Mouse (Mus musculus): ENCODE data around the gene Oser1. TPM values are rescaled to one million over a fixed set of nuclear protein-coding genes. Genes with fewer than 3 reads are reported as not detected.
A peak's percentile ranks its signal among the peaks of the same experiment; 100 is the strongest.

Gene Oser1
- polyA plus RNA-seq, 1 experiment from 2014 or later: 92.1 TPM

DNA sequence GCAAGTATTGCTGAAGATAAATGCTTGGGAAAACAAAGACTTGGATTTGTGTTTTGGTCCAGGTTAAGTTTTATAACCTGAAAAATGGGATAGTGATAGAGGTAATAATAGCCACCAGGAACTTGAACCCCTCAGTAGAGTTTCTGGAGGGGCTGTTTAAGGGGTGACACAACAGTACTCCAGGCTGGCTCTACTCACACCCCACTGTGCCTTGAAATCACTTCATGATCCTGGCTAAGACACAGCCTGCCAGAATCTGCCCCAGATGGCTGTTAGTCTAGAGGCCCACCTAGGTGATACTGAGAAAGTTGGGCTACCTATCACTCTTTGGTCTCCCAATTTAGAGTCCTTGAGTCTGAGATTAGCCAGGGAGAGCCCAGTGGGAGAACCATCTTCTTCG lies 15.0 kb upstream of the Oser1 start:
- peaks cover 8% of the 10 kb centered on the region for H3K4me1 ChIP-seq
- no peak for ATAC-seq (ENCODE audit: insufficient number of reproducible peaks, insufficient read depth, low FRiP score, low TSS enrichment, low read depth)
- H3K4me2 ChIP-seq: no peak overlapping the region
- no peak overlapping the region for H3K27ac ChIP-seq
- no peaks in the 10 kb centered on the region for H3K36me3 ChIP-seq
- 53% methylated on average over 1 of the region's 1 CpGs for WGBS
- H3K9me3 ChIP-seq: no peaks in the 10 kb centered on the region
- no peak overlapping the region for H3K4me3 ChIP-seq
- H3K9ac ChIP-seq: no peak overlapping the region
- peaks cover 33% of the 10 kb centered on the region for H3K27me3 ChIP-seq

DNA sequence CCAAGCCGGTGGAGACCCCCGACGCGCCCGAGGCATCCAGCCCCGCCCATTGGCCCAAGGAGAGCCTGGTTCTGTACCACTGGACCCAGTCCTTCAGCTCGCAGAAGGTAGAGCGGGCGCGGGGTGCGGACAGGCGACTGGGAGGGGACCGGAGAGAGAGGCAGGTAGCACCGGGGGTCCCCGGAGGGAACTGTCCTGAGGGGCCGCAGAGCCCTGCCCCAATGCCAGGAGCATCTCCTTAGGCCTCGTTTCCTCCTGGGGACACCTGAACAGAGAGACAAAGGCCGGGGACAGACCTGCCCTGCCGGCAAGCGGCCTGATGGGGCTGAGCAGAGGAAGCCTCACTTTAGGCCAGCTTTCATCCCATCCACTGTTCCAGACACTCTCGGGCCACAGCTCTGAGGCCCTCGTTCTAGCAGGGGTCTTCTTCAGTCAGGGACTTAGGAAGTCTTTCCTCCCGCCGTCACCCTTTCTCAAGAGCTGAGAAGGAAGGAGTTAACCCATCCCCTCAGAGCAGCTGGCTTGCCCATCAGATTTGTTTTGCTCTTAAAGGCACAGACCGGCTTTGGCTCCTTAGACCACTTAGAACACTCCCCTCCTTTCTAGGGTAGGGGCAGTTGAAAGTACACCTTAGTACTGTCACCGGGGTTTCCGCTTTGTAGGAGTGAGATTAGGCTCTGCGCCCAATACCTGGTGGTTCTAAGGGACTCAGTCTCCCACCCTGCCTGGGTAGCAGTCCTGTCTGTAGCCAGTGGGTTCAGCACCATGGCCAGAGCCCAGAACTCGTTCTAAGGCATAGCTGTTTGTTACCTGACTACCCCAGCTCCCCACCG lies 14.3 kb upstream of the Oser1 start:
- peak overlapping the region; percentile 57 for H3K4me2 ChIP-seq
- H3K27me3 ChIP-seq: peaks cover 33% of the 10 kb centered on the region
- peak overlapping the region; percentile 30 for H3K4me3 ChIP-seq
- H3K9me3 ChIP-seq: no peaks in the 10 kb centered on the region
- H3K9ac ChIP-seq: no peak overlapping the region
- no peaks in the 10 kb centered on the region for H3K36me3 ChIP-seq
- 2% methylated on average over 30 of the region's 30 CpGs for WGBS
- no peak for ATAC-seq (ENCODE audit: insufficient number of reproducible peaks, insufficient read depth, low FRiP score, low TSS enrichment, low read depth)
- H3K4me1 ChIP-seq: peaks cover 8% of the 10 kb centered on the region
- H3K27ac ChIP-seq: no peak overlapping the region

DNA sequence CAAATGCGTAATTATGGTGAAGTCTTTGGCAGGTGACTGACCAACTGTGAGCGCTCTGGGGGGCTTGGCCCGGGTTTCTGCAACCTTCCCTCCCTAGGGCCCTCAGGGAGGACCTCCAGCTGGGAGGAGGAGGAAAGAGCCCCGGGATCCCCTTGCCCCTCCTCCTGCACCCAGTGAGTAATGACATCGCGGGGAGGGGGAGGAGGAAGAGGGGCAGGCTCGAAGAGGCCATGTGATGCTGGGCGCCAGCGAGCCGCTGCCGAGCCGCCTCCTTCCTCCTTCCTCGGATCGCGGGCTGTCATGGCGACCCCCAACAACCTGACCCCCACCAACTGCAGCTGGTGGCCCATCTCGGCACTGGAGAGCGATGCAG lies 13.7 kb upstream of the Oser1 start, which contains the start of gene Gdap1l1:
Gene Gdap1l1 (plus strand): TSS at position 231 of the 373 bp plus-strand sequence.
- Histone ChIP-seq H3K4me3 (peak within 1 kb of the TSS; percentile 30), H3K27me3 (peaks cover 33% of the 10 kb centered on the region), H3K4me2 (peak within 1 kb of the TSS; percentile 57), H3K4me1 (peaks cover 8% of the 10 kb centered on the region), H3K9me3 (no peaks in the 10 kb centered on the region), H3K27ac (no peak within 1 kb of the TSS), H3K9ac (no peak within 1 kb of the TSS), H3K36me3 (no peaks in the 10 kb centered on the region)
- 1% methylated on average over 17 of the region's 18 CpGs for WGBS
- no peak for ATAC-seq (ENCODE audit: insufficient number of reproducible peaks, insufficient read depth, low FRiP score, low TSS enrichment, low read depth)

DNA sequence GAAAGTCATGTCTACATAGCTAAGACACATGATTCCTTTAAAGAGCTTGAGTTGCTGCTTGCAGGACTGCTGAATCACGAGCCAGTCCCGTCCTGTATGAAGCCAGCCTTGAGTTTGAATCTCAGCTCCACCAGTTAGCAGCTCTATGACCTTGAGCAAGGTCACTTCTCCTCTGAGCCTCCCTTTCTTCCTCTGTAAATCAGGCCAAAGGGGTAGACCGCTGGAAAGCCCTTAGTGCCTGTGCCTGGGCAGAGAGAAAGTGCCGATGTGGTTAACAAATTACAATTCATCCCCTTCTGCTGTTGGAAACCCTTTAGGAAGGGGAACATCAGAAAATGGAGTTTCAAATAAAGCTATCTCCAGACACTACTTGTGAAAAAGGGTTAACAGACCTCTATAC lies 13.3 kb upstream of the Oser1 start:
- Histone ChIP-seq H3K9ac (no peak overlapping the region), H3K4me2 (no peak overlapping the region), H3K4me3 (no peak overlapping the region), H3K4me1 (peaks cover 8% of the 10 kb centered on the region), H3K36me3 (no peaks in the 10 kb centered on the region), H3K27ac (no peak overlapping the region), H3K27me3 (peaks cover 33% of the 10 kb centered on the region), H3K9me3 (no peaks in the 10 kb centered on the region)
- WGBS: 33% methylated on average over 4 of the region's 4 CpGs
- no peak for ATAC-seq (ENCODE audit: insufficient number of reproducible peaks, insufficient read depth, low FRiP score, low TSS enrichment, low read depth)

DNA sequence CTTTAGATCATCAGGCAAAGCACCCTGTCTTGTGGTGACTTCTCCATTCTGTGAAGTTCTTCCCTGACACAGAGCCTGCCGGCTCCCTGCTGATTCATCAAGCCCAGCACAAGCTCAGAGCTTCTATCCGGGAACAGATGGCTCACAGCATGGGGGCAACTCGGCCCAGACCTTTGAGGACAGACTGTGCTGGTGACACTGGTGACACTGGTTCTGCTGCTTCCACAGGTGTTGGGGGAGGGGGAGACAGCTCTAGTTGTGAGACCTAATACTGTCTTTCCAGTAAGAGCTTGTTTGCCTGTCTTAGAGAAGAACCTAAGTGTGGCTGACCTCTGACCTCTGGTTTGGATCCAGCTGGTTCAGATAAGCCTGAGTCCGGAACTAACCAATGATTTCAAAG lies 9.5 kb upstream of the Oser1 start:
- H3K4me2 ChIP-seq: no peak overlapping the region
- peaks cover 8% of the 10 kb centered on the region for H3K4me1 ChIP-seq
- peaks cover 23% of the 10 kb centered on the region for H3K27me3 ChIP-seq
- no peaks in the 10 kb centered on the region for H3K9me3 ChIP-seq
- no peak overlapping the region for H3K27ac ChIP-seq
- no peak overlapping the region for H3K9ac ChIP-seq
- no peak overlapping the region for H3K4me3 ChIP-seq
- 22% methylated on average over 4 of the region's 4 CpGs for WGBS
- H3K36me3 ChIP-seq: no peaks in the 10 kb centered on the region
- ATAC-seq (ENCODE audit: insufficient number of reproducible peaks, insufficient read depth, low FRiP score, low TSS enrichment, low read depth): no peak

DNA sequence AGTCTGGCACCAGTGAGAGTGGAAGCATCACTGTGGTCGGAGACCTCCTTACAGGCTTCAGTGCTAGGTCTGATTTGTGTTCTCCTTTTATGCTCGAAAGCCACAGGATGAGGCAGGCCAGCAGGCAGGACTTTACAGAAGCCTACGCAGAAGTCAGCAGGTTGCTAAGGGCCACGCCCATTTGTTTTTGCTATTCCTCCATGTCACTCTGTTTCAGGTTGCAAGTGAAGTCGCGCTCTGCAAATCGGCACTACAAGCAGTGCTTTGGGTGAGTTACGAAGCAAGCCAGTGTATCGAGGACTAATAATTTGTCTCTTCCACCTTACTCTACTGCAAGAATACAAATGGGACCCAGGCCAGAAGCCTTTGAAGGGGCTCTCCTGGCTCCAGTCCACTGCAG lies 6.8 kb upstream of the Oser1 start:
- H3K27me3 ChIP-seq: no peaks in the 10 kb centered on the region
- WGBS: 87% methylated on average over 9 of the region's 9 CpGs

DNA sequence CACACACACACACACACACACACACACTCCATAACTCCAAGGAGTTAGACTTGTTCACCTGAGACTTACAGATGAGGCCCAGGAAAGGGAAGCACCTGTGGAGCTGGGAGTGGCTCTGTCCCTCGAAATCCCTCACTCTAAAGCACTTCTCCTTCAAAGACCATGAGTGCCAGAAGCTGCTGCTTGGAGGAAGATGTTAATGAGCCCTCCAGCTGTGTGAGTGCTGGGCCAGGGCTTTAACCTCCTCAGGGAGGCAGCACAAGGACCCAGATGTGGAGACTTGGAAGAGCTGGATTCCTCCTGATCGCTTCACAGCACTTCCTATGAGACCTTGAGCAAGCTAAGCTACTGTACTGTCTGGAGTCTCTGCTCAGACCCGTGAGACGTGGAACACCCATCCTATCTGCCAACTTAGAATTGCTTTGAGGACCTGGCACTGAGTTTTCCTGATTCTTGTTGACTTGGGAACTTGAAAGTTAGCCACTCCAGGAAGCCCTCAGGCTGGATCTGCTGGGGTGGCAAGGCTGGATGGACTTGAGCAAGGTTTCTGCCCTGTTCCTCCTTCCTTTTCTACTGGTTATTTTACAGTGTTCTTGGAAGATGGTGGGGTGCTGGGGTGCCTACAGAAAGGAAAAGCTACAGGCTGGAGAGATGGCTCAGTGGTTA lies 4.0 kb upstream of the Oser1 start:
- no peak overlapping the region for H3K4me2 ChIP-seq
- no peak overlapping the region for H3K9ac ChIP-seq
- H3K27ac ChIP-seq: no peak overlapping the region
- no peak overlapping the region for H3K4me3 ChIP-seq
- no peaks in the 10 kb centered on the region for H3K9me3 ChIP-seq
- no peaks in the 10 kb centered on the region for H3K27me3 ChIP-seq
- no peaks in the 10 kb centered on the region for H3K4me1 ChIP-seq
- 46% methylated on average over 4 of the region's 4 CpGs for WGBS
- ATAC-seq (ENCODE audit: insufficient number of reproducible peaks, insufficient read depth, low FRiP score, low TSS enrichment, low read depth): no peak
- H3K36me3 ChIP-seq: no peaks in the 10 kb centered on the region

More for the DNA sequence above, 6.8 kb upstream of the Oser1 start:
- ATAC-seq (ENCODE audit: insufficient number of reproducible peaks, insufficient read depth, low FRiP score, low TSS enrichment, low read depth): no peak
- H3K27ac ChIP-seq: no peak overlapping the region
- no peak overlapping the region for H3K9ac ChIP-seq
- no peaks in the 10 kb centered on the region for H3K9me3 ChIP-seq
- no peaks in the 10 kb centered on the region for H3K4me1 ChIP-seq
- H3K36me3 ChIP-seq: no peaks in the 10 kb centered on the region
- no peak overlapping the region for H3K4me2 ChIP-seq
- no peak overlapping the region for H3K4me3 ChIP-seq

DNA sequence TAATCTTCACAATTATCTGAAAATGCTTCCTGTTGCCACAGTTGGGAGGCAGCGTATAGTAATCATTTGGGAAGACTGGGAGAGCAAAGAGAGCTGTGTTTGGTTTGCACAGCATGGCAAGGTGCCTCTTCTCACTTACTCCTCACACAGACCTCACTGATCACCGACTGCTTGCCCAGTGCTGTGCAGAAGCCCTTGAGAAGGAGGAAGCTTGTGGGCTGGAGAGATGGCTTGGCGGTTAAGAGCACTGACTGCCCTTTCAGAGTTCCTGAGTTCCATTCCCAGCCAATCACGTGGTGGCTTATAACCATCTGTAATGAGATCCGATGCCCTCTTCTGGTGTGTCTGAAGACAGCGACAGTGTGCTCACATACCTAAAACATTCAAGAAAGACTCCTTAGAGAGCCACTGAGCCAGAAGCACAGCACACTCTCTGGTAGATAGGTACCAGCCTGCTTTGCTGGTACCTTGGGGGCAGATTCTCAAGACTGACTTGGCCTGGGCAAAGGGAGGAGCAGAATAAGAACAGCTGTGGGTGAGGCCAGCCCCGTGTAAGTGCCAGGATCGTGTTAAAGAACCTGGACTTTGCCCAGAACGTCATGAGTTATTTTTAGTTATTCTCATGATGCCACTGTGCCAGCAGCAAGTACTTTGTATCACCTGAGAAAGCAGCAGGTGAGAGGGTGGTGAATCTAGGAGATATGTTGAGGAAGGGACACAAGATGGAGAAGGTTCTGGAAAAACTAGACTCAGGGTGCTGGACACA lies 1.4 kb downstream of the Oser1 start:
- Histone ChIP-seq H3K4me3 (no peak overlapping the region), H3K36me3 (no peaks in the 10 kb centered on the region), H3K27ac (no peak overlapping the region), H3K27me3 (no peaks in the 10 kb centered on the region), H3K4me1 (peaks cover 16% of the 10 kb centered on the region), H3K4me2 (no peak overlapping the region), H3K9ac (no peak overlapping the region), H3K9me3 (no peaks in the 10 kb centered on the region)
- no peak for ATAC-seq (ENCODE audit: insufficient number of reproducible peaks, insufficient read depth, low FRiP score, low TSS enrichment, low read depth)
- 80% methylated on average over 9 of the region's 9 CpGs for WGBS

DNA sequence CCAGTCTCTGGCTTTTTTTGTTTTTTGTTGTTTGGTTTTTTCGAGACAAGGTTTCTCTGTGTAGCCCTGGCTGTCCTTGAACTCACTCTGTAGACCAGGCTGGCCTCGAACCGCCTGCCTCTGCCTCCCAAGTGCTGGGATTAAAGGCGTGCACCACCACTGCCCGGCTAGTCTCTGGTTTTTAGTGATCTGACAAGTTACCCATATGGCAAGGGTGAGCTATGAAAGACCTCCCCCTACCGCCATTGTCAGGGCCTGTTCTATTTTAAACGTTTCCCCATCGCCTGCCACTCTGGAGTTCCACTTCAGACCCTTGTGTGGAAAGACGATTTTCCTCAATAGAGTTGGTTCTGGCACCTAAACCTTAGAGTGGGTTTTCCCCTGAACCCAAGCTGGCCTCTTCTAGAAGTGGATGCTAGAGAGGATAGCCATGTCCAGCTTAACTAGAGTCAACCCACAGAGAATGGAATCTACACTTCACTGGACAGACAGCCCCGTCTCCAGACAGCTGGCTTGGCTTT lies 4.1 kb downstream of the Oser1 start:
- H3K36me3 ChIP-seq: no peaks in the 10 kb centered on the region
- peak overlapping the region; percentile 74 for H3K4me2 ChIP-seq
- no peaks in the 10 kb centered on the region for H3K9me3 ChIP-seq
- peak overlapping the region; percentile 94 for H3K9ac ChIP-seq
- WGBS: 33% methylated on average over 10 of the region's 10 CpGs
- ATAC-seq (ENCODE audit: insufficient number of reproducible peaks, insufficient read depth, low FRiP score, low TSS enrichment, low read depth): no peak
- H3K27ac ChIP-seq: peak overlapping the region; percentile 84; the same call in 1 of the 2 replicates
- peaks cover 24% of the 10 kb centered on the region for H3K4me1 ChIP-seq
- H3K27me3 ChIP-seq: no peaks in the 10 kb centered on the region
- peak overlapping the region; percentile 94 for H3K4me3 ChIP-seq

DNA sequence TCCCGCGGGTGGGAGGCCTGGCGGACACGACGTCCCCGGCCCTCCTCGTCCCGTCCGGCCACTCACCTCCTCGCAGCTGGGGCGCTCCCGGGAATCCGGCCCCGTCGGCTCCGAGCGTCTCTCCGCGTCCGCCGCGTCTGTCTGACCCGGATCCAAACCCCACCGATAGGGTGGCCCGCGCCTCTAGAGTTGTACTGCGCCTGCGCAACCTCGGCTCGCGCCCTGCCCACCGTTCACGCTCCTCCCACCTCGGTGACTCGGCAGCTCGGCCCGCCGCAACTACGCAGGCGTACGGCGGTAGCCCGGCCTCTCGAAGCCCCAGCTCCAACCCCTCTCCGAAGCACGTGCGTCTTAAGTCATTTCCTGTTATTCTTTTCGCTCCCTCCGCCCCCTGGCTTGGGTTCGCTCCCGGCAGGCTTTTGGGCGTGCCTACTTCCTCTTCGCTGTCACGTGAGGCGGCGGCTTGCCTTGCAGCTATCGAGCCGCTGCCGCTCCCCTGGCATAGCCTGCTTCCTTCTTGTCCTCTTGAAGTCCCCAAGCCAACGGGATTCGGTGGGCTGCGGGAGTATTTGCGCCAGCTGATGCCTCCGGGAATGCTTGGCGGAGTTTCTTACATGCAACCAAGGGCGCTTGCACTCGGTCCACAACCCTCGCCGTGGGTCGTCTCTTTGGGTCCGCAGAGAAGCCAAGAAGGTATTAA lies 5.0 kb downstream of the Oser1 start:
- Histone ChIP-seq H3K9ac (peak overlapping the region; percentile 94), H3K27ac (peak overlapping the region; percentile 84), H3K4me2 (peak overlapping the region; percentile 80), H3K36me3 (peaks cover 5% of the 10 kb centered on the region), H3K27me3 (no peaks in the 10 kb centered on the region), H3K4me3 (peak overlapping the region; percentile 94), H3K9me3 (no peaks in the 10 kb centered on the region), H3K4me1 (peaks cover 24% of the 10 kb centered on the region)
- WGBS: under 1% methylated on average over 71 of the region's 71 CpGs
- ATAC-seq (ENCODE audit: insufficient number of reproducible peaks, insufficient read depth, low FRiP score, low TSS enrichment, low read depth): peak; percentile 100

DNA sequence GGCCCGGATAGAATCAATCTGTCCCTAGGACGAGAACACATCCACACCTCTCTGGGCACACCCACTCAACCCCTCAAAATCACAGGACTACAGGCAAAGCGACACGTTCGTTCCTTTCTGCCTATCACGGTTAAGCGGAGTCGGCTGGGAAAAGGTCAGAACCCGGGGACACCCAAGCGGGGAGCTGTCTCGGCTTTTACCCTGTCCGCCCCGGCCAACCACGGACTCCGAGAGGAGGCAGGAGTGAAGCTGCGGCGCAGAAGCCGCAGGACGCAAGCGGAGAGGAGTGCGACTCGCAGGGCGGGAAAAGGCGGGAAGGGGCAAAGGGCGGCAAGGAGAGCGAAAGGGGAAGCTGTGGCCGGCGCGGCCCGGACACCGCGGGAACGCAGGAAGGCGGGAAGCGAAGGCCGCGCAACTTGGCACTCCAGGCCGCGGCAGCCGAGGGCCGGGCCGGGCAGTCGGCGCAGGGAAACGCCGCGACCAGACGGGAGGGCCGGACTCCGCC lies 5.6 kb downstream of the Oser1 start:
- H3K36me3 ChIP-seq: peaks cover 9% of the 10 kb centered on the region
- H3K27me3 ChIP-seq: no peaks in the 10 kb centered on the region
- peak overlapping the region; percentile 69 for H3K27ac ChIP-seq
- H3K4me3 ChIP-seq: peak overlapping the region; percentile 94
- H3K9ac ChIP-seq: peak overlapping the region; percentile 94
- H3K4me2 ChIP-seq: peak overlapping the region; percentile 80
- H3K4me1 ChIP-seq: peaks cover 24% of the 10 kb centered on the region
- WGBS: under 1% methylated on average over 50 of the region's 50 CpGs
- ATAC-seq (ENCODE audit: insufficient number of reproducible peaks, insufficient read depth, low FRiP score, low TSS enrichment, low read depth): peak; percentile 45; the same call in 1 of the 2 replicates
- H3K9me3 ChIP-seq: no peaks in the 10 kb centered on the region

Data from embryonic facial prominence, embryonic 13.5 days (tissue).